Mouse (Mus musculus) bone marrow macrophage, adult 2 months (primary cell): ENCODE data around the gene Slc26a11.

ENCODE experiments used
- CTCF ChIP-seq: IDR thresholded peaks from 2 replicates; pipeline ENCODE4 v1.5.1; 2012; ENCODE audit warnings: low read depth, mild to moderate bottlenecking, low read length, moderate library complexity
- POLR2A ChIP-seq: IDR thresholded peaks from 2 replicates; pipeline ENCODE4 v1.6.1; 2012; ENCODE audit warnings: mild to moderate bottlenecking, low read depth, low read length, borderline replicate concordance

- no peak for TF ChIP-seq CTCF
- no peak for TF ChIP-seq POLR2A
These were observed 72.1 kb downstream of the Slc26a11 start for GRCm38 (mm10) chr11:119427431-119427830.
